Mouse (Mus musculus) CH12.LX (cell line): ENCODE measurements around the gene Lgr4. TPM values are rescaled to one million over a fixed set of nuclear protein-coding genes. Genes with fewer than 3 reads are reported as not detected.

Source experiments
- DNase-seq: peaks from one replicate; pipeline ENCODE4 v3.0.0-alpha.2; 2013; ENCODE audit errors: extremely low read depth
- H3K27ac ChIP-seq: 2 replicates; pipeline ENCODE4 v1.5.1; 2012; ENCODE audit warnings: low read depth, mild to moderate bottlenecking, control low read depth, moderate library complexity; ENCODE audit not compliant: insufficient read depth
- H3K27me3 ChIP-seq: replicated peaks from 2 replicates; pipeline ENCODE3; 2012; ENCODE audit warnings: inconsistent platforms
- H3K36me3 ChIP-seq, 2 experiments: replicated peaks in 1 of 2; 2 replicates each; pipeline versions ENCODE3 to v1.6.1; 2012; ENCODE audit warnings: inconsistent platforms in 1 of 2, low read length in 1 of 2, mild to moderate bottlenecking in 1 of 2, mixed read lengths in 1 of 2, moderate library complexity in 1 of 2; ENCODE audit not compliant: control insufficient read depth in 1 of 2, insufficient read depth in 1 of 2
- H3K4me1 ChIP-seq, 2 experiments: 2 replicates each; pipeline ENCODE4 v1.6.1; 2012; ENCODE audit warnings: inconsistent platforms in 1 of 2, moderate library complexity in 1 of 2; ENCODE audit not compliant: insufficient read depth in 2 of 2, control insufficient read depth in 1 of 2
- H3K4me2 ChIP-seq: 2 replicates; pipeline ENCODE4 v1.6.1; 2012; ENCODE audit warnings: low read depth, mild to moderate bottlenecking, control low read depth; ENCODE audit not compliant: poor library complexity, insufficient read depth, severe bottlenecking
- H3K4me3 ChIP-seq, 3 experiments: fragments of 150-350 bp in 1 of 3; sonication (generic) in 1 of 3; replicated peaks in 1 of 3; 2 replicates each; pipeline versions ENCODE3 to v1.5.1; 2011 to 2012; ENCODE audit warnings: low read depth in 2 of 3, low read length in 2 of 3, mild to moderate bottlenecking in 2 of 3, moderate library complexity in 2 of 3, control low read depth in 1 of 3, improper control_type of control experiment in 1 of 3, inconsistent platforms in 1 of 3, mixed read lengths in 1 of 3; ENCODE audit not compliant: poor library complexity in 1 of 3
- H3K79me2 ChIP-seq: replicated peaks from 2 replicates; pipeline ENCODE4 v1.6.1; 2012; ENCODE audit warnings: mild to moderate bottlenecking, moderate library complexity; ENCODE audit not compliant: control insufficient read depth, poor library complexity, insufficient read depth, severe bottlenecking; ENCODE audit errors: extremely low read depth
- H3K9ac ChIP-seq: 2 replicates; pipeline ENCODE4 v1.6.1; 2012; ENCODE audit warnings: low read depth, mild to moderate bottlenecking, control low read depth, moderate library complexity; ENCODE audit not compliant: insufficient read depth
- H3K9me3 ChIP-seq: replicated peaks from 2 replicates; pipeline ENCODE3; 2012; ENCODE audit warnings: low read length, inconsistent platforms, mixed read lengths
- BHLHE40 ChIP-seq: IDR thresholded peaks from 2 replicates; pipeline ENCODE4 v1.6.1; 2011; ENCODE audit warnings: mild to moderate bottlenecking, low read depth, low read length, improper control_type of control experiment
- CHD2 ChIP-seq: IDR thresholded peaks from 2 replicates; pipeline ENCODE4 v1.6.1; 2011; ENCODE audit warnings: low read length, improper control_type of control experiment
- CTCF ChIP-seq, 2 experiments: IDR thresholded peaks in 1 of 2; conservative IDR thresholded peaks in 1 of 2; 2 replicates each; pipeline ENCODE4 v1.5.1; 2011 to 2012; ENCODE audit warnings: low read depth in 2 of 2, low read length in 2 of 2, improper control_type of control experiment in 1 of 2, inconsistent platforms in 1 of 2, mild to moderate bottlenecking in 1 of 2, moderate library complexity in 1 of 2
- E2F4 ChIP-seq: IDR thresholded peaks from 2 replicates; pipeline ENCODE4 v1.6.1; 2011; ENCODE audit warnings: low read depth, low read length, improper control_type of control experiment; ENCODE audit not compliant: insufficient replicate concordance
- ELF1 ChIP-seq: IDR thresholded peaks from 2 replicates; pipeline ENCODE4 v1.6.1; 2014; ENCODE audit warnings: low read depth, mild to moderate bottlenecking, inconsistent platforms, low read length, improper control_type of control experiment
- GABPA ChIP-seq: IDR thresholded peaks from 2 replicates; pipeline ENCODE4 v1.6.1; 2012; ENCODE audit warnings: low read depth, low read length, improper control_type of control experiment, inconsistent platforms; ENCODE audit not compliant: insufficient replicate concordance
- IRF4 ChIP-seq: IDR thresholded peaks from 2 replicates; pipeline ENCODE4 v1.6.1; 2014; ENCODE audit warnings: low read depth, mild to moderate bottlenecking, inconsistent platforms, low read length, improper control_type of control experiment
- JUN ChIP-seq: IDR thresholded peaks from 2 replicates; pipeline ENCODE4 v1.6.1; 2011; ENCODE audit warnings: low read depth, mild to moderate bottlenecking, low read length, improper control_type of control experiment, moderate library complexity; ENCODE audit not compliant: insufficient read depth
- MAFK ChIP-seq: IDR thresholded peaks from 2 replicates; pipeline ENCODE4 v1.6.1; 2011; ENCODE audit warnings: low read length, improper control_type of control experiment; ENCODE audit not compliant: insufficient replicate concordance
- MAZ ChIP-seq: IDR thresholded peaks from 2 replicates; pipeline ENCODE4 v1.6.1; 2012; ENCODE audit warnings: low read depth, mild to moderate bottlenecking, inconsistent platforms, low read length, improper control_type of control experiment, moderate library complexity
- MEF2A ChIP-seq: IDR thresholded peaks from 2 replicates; pipeline ENCODE4 v1.6.1; 2014; ENCODE audit warnings: low read depth, mild to moderate bottlenecking, inconsistent platforms, low read length, improper control_type of control experiment, borderline replicate concordance
- MYC ChIP-seq: IDR thresholded peaks from 2 replicates; pipeline ENCODE4 v1.6.1; 2011; ENCODE audit warnings: low read depth, mild to moderate bottlenecking, improper control_type of control experiment, low read length
- NELFE ChIP-seq: IDR thresholded peaks from 2 replicates; pipeline ENCODE4 v1.6.1; 2011; ENCODE audit warnings: low read depth, low read length, improper control_type of control experiment
- NRF1 ChIP-seq: IDR thresholded peaks from 2 replicates; pipeline ENCODE4 v1.6.1; 2014; ENCODE audit warnings: low read depth, mild to moderate bottlenecking, inconsistent platforms, low read length, improper control_type of control experiment, moderate library complexity
- POLR2AphosphoS2 ChIP-seq: IDR thresholded peaks from 2 replicates; pipeline ENCODE4 v1.6.1; 2011; ENCODE audit warnings: low read depth, low read length, improper control_type of control experiment
- RCOR1 ChIP-seq: conservative IDR thresholded peaks from 2 replicates; pipeline ENCODE4 v1.6.1; 2012; ENCODE audit warnings: low read depth, mild to moderate bottlenecking, inconsistent platforms, low read length, improper control_type of control experiment
- SMC3 ChIP-seq: IDR thresholded peaks from 2 replicates; pipeline ENCODE4 v1.6.1; 2011; ENCODE audit warnings: low read depth, low read length, improper control_type of control experiment
- TCF12 ChIP-seq: IDR thresholded peaks from 2 replicates; pipeline ENCODE4 v1.6.1; 2014; ENCODE audit warnings: low read depth, mild to moderate bottlenecking, inconsistent platforms, low read length, improper control_type of control experiment
- USF1 ChIP-seq: IDR thresholded peaks from 2 replicates; pipeline ENCODE4 v1.6.1; 2014; ENCODE audit warnings: low read depth, mild to moderate bottlenecking, inconsistent platforms, low read length, improper control_type of control experiment
- ZKSCAN1 ChIP-seq: IDR thresholded peaks from 2 replicates; pipeline ENCODE4 v1.6.1; 2012; ENCODE audit warnings: low read depth, inconsistent platforms, low read length, improper control_type of control experiment, borderline replicate concordance
- ZNF384 ChIP-seq: IDR thresholded peaks from 2 replicates; pipeline ENCODE4 v1.6.1; 2012; ENCODE audit warnings: low read depth, low read length, improper control_type of control experiment, inconsistent platforms
- dilution Hi-C: fragments of 300-500 bp; cut with MboI; formaldehyde crosslinking; loops from 2 replicates; pipeline ENCODE4 v1.14.3; 2020; ENCODE audit warnings: low sequenced_read_pairs; ENCODE audit not compliant: extremely low pct_unique_long_range_greater_than_20kb, extremely low pct_ligation_motif_present
- in situ Hi-C: fragments of 300-500 bp; cut with MboI; formaldehyde crosslinking; loops from 3 replicates; pipeline ENCODE4 v1.14.3; 2019; ENCODE audit warnings: low sequenced_read_pairs, low pct_ligation_motif_present, low pct_unique_long_range_greater_than_20kb, mixed read lengths
- polyA plus RNA-seq: library from polyadenylated mRNA; unstranded; fragments of >175 nt; gene quantifications from 2 replicates; pipeline ENCODE4 v1.2.1, GENCODE M21; 2012; ENCODE audit warnings: low read depth; ENCODE audit not compliant: insufficient read length
- total RNA-seq, 2 experiments: library from RNA; depleted of rRNA; stranded (reverse); fragments of 300-350 nt in 1 of 2; fragments of >200 nt in 1 of 2; gene quantifications; 2 replicates each; pipeline ENCODE4 v1.2.3; 2012 to 2014

The Lgr4 gene
- total and polyA plus RNA-seq, 3 experiments = 6.1 to 11.4 (median 6.9) TPM

GRCm38 (mm10) chr2:109977322-109977721 is 59.9 kb downstream of the Lgr4 start:
- Histone ChIP-seq H3K27ac (no peak overlapping the region), H3K36me3 (peaks cover 0 to 6% of the 10 kb centered on the region in 2 experiments)
- TF ChIP-seq IRF4 (no peak), MAZ (no peak), NELFE (no peak), E2F4 (no peak), MAFK (no peak), JUN (no peak), NRF1 (no peak), RCOR1 (no peak), CHD2 (no peak), CTCF (conservative IDR thresholded peaks at IDR 0.05 in 1 of 2, IDR thresholded peaks at IDR 0.05 in 1 of 2; ENCODE audit: low read depth in 2 of 2, low read length in 2 of 2) (no peak), SMC3 (no peak), MEF2A (no peak)
- TF ChIP-seq, all 38 proteins: peak for 0
- Histone ChIP-seq H3K79me2 (no peaks in the 10 kb centered on the region), H3K9me3 (no peaks in the 10 kb centered on the region), H3K4me1 (no peaks in the 10 kb centered on the region), H3K27me3 (no peaks in the 10 kb centered on the region), H3K4me3 (no peak overlapping the region), H3K4me2 (no peak overlapping the region), H3K9ac (no peak overlapping the region)
- dilution Hi-C loops (no loop called here), in situ Hi-C loops (no loop called here)
- DNase-seq = no peak

- H3K4me2 ChIP-seq = no peak overlapping the region
- no peak overlapping the region for H3K4me3 ChIP-seq
- peaks cover 0 to under 1% of the 10 kb centered on the region in 2 experiments; a peak in 2 of 4 replicates for H3K4me1 ChIP-seq
- no peak overlapping the region for H3K9ac ChIP-seq
- no peaks in the 10 kb centered on the region for H3K79me2 ChIP-seq
- H3K36me3 ChIP-seq = peaks cover 0 to 8% of the 10 kb centered on the region in 2 experiments
- no peaks in the 10 kb centered on the region for H3K9me3 ChIP-seq
- no peak overlapping the region for H3K27ac ChIP-seq
- dilution Hi-C loops = no loop called here
- no peak for TF ChIP-seq BHLHE40
- TF ChIP-seq MYC = no peak
- TF ChIP-seq GABPA = no peak
- TF ChIP-seq POLR2AphosphoS2 = no peak
- no peak for TF ChIP-seq MAZ
- no peak for TF ChIP-seq ELF1
- no peak for TF ChIP-seq ZKSCAN1
- TF ChIP-seq TCF12 = no peak
- TF ChIP-seq USF1 = no peak
- no peak for TF ChIP-seq ZNF384
- DNase-seq = no peak
- in situ Hi-C loops = no loop called here
- no peaks in the 10 kb centered on the region for H3K27me3 ChIP-seq
Measured at GRCm38 (mm10) chr2:109979209-109979608, 61.8 kb downstream of the Lgr4 start.
